Mouse (Mus musculus) thymus, adult 2 months (tissue): ENCODE measurements around the gene Zswim4.

ENCODE experiments used
- CTCF ChIP-seq: fragments of 200-500 bp; IDR thresholded peaks from 2 replicates; pipeline ENCODE4 v1.5.1; 2012; ENCODE audit warnings: mild to moderate bottlenecking, control low read depth, low read length, moderate library complexity, borderline replicate concordance; ENCODE audit not compliant: control insufficient read depth, poor library complexity, insufficient read depth; ENCODE audit errors: extremely low read depth
- POLR2A ChIP-seq: fragments of 200-500 bp; IDR thresholded peaks from 2 replicates; pipeline ENCODE4 v1.6.1; 2012; ENCODE audit warnings: mild to moderate bottlenecking, low read length, control low read depth, moderate library complexity; ENCODE audit not compliant: control insufficient read depth, poor library complexity, insufficient read depth; ENCODE audit errors: extremely low read depth

- no peak for TF ChIP-seq CTCF
- TF ChIP-seq POLR2A, result no peak
Measured at GRCm38 (mm10) chr8:84189603-84190002, 47.3 kb downstream of the Zswim4 start.
